Mouse (Mus musculus) heart, adult 9 months (tissue): ENCODE measurements around the gene Pitpnc1.

Experiments
- DNase-seq, 2 experiments: peaks; one replicate each; pipeline ENCODE4 v3.0.0; 2022; ENCODE audit warnings: low spot score in 2 of 2

Gene Pitpnc1

DNA sequence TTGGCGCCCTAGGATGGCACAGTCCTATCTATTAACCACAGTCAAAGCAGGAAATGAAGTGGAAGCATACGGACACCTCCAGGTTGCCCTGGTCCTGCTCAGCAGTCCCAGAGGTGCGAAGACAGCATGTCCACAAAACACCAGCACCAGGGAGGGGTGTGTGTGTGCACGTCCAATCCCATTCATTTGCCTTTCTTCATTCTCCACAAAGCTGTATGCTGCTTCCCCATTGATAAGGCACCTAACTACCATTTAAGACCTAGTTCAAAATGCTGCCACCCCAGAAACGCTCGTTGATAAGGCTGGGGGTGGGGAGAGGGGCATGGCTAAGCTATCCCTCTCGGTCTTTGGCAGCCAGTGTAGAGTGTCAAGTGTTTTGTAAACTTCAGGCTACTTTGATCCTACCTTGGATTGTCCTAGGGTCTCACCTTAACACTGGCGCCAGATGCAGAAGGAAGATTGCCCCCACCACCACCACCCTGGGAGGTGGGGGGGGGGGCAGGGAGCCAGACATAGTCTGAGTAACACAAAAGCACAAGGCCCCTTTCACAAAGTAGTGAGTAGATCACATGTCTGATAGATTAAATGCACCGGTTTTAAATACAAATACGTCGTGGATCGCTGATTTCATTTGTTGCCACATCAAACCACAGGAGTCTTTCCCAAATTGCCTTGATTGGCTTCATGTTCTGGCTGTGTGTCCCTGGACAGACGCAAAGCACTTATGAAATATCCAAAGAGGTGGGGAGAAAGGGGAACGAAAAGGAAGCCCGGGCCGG is 2.1 kb downstream of the Pitpnc1 start:
- DNase-seq = no peak

DNA sequence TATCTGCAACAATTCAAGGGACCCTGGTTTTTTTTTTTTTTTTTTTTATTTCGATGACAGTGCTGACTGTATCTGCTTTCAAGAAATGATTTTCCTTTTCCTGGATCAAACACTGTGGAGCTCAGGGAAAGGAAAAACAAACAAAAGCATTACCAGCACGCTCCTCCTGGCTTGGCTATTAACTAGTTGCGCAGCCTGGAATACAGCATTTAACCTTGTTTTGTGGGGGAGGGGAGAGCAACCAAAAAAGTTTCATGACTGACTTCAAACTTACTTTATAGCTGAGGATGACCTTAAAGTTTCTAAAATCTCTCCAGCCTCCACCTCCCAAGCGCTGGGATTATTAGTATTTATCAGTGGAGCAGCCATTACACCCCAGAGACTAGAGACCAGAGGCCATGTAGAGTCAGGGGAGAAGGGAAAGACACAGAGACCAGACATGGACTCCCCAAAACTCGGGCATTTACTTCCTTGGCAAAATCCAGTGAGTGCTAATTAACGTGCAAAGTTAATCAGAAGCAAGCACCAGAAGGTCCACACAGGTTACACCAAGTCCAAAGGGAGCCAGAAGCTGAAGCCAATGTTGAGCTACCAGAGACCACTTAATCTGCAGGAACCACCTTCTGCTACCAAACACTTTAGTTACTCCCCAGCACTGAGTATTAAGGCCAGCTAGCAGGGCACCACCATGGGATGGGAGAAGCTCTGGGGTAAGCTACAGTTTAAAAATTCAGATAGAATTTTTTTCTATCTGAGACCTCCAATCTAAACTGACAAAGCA is 3.7 kb downstream of the Pitpnc1 start:
- DNase-seq = no peak

DNA sequence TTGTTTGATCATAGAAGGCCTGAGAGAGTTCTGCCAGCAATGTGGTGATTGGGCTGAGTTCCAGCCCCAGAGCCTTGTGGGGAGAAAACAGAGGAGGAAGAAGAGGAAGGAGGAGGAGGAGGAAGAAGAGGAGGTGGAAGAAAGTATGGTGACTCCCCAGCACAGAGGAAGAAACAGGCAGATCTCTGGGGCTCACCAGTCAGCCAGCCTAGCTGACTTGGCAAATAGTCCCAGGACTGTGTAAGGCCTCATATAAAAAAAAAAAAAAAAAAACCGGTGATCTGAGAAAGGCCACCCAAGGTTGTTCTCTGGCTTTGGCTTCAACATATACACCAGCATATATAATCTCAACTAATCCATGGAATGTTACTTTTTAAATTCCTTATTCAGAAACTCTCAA is 4.5 kb downstream of the Pitpnc1 start:
- DNase-seq = no peak

DNA sequence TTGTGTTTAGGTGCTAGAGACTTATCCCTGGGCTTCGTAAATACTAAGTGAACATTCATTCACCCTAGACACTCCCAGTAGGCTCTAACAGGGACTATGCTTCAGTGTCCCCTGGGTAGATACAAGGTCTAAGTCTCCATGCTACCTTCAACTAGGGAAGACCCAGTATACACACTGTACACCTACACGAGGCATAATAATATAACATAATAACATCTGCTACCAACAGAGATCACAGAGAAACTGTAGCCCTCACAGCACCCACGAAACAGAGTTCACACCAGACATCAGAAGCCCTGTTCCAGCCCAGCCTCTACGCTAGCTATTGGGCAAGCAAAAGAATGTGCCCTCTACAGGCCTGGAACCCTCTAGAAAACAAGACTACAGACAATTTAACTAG is 5.5 kb downstream of the Pitpnc1 start:
- DNase-seq = no peak

DNA sequence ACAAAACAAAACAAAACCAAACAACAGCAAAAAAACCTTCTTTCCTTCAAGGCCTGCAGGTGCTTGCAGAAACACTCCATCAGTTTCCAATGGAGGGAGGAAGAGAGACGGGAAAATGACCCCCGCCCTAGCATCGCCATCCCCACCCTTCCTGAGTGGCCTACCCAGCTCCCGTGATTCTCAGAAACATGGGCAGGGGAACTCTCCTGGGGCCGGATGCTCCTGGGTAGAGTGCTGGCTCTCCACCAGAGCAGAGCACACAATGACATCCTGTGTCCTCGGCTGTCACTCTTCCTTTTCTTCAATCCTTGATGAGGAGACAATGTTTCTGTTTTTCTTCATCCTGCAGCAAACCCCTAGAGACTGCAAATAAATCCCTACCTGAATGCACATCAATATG is 6.4 kb downstream of the Pitpnc1 start:
- peak in 1 of 2 experiments; percentile 37 for DNase-seq

DNA sequence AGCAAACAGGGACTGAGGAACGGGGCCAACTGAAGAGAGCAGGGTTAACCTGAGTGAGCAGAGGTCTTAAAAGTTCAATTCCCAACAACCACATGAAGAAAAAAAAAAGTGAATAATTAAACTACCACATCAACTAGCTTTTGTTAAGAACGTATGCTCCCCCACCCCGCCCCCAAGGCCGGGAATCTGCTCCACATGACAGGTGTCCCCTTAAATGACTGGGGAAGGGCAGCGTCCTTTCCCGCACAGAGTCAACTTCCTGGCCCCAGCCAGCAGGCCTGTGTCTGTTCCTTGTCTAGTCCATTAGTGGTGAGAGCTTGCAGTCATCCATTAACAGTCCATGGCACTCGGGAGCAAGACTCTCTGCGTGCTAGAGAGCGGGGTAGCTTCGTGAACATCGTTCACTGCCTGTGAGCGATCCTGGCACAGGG is 7.2 kb downstream of the Pitpnc1 start:
- no peak for DNase-seq

DNA sequence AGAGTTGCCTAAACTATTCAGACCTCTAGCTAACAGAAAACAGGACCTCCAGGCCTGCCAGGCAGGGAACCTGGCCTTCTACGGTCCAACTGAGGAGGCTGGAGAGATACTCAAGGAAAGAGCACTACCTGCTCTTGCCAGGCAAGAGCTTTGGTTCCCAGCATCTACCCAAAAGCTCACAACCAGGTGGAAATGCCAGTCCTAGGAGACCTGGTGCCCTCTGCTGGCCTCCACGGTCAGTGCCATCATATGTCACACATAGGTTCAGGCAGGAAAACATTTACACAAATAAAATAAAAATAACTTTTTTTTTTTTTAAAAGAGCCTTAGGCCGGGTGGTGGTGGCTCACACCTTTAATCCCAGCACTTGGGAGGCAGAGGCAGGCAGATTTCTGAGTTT is 8.0 kb downstream of the Pitpnc1 start:
- no peak for DNase-seq

DNA sequence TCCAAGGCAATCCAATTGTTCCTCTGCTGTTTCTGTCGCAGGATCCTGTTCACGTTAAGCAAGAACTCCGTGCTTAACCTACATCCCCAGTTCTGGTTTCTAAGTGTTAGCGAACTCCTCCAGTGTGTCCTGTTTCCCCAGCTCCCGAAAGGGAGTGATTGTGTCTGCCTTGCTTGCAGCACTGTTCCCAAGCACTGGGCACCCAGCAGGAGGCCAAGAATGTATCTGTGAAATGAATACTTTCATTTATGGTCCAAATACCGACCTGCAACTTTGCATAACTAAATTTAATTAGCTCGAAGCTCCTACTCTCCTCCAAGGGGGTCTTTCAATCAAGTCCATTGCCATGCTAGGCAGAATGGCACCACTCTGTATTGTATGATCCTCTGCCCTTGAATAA is 10.7 kb downstream of the Pitpnc1 start:
- DNase-seq = no peak

DNA sequence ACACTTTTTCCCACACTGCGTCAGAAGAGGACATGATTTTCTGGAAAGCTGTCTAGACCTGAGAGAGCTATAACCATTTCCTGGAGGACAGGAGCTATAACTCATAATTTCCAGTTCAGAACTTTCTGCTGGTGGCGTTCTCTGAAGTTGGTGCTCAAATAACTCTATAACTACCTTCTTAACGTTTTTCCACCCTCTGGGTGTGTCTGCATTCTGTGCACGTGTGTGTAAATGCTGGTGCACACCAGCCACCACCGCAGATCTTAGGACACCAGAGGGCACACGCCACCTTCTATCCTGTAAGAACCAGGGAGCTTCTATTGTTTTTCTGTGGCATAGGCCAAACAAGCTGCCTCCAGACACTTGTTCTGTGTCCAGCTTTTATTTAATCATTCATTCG is 11.5 kb downstream of the Pitpnc1 start:
- no peak for DNase-seq

DNA sequence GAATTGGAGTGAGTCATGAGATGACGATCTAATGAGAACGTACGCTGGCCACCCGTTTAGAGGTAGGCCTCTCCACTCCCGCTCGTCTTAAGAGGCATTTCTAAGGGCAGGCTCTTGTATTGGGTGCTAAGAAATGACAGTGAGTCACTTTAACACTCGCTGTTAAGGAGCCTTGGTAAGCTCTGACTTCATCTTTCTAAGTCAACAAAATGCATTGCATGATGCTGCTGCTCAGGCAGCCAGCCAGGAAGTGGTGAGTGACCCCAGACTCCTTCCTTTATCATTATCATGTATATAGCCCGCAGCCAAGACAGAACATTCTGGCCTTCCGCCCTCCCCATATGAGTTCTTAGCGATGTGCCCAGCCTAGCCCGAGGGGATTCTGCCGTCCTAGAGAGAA is 12.2 kb downstream of the Pitpnc1 start:
- no peak for DNase-seq

DNA sequence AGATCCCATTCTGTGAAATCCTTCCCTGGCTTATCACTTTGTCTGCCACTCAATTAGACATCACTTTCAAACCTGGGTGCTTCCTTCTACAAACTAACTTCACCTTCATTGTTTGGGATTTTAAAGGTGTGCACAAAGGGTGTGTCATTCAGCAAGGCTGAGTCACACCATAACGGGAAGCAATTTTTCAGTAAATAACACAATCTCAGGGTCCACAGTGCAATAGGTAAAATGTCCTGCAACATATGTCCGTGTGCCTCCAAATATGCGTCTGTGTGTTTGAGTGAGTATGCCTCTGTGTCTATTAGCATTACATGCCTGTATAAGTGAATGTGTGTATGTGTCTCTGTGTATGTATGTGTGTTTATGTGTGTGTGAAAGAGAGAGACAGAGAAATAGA is 13.2 kb downstream of the Pitpnc1 start:
- no peak for DNase-seq

DNA sequence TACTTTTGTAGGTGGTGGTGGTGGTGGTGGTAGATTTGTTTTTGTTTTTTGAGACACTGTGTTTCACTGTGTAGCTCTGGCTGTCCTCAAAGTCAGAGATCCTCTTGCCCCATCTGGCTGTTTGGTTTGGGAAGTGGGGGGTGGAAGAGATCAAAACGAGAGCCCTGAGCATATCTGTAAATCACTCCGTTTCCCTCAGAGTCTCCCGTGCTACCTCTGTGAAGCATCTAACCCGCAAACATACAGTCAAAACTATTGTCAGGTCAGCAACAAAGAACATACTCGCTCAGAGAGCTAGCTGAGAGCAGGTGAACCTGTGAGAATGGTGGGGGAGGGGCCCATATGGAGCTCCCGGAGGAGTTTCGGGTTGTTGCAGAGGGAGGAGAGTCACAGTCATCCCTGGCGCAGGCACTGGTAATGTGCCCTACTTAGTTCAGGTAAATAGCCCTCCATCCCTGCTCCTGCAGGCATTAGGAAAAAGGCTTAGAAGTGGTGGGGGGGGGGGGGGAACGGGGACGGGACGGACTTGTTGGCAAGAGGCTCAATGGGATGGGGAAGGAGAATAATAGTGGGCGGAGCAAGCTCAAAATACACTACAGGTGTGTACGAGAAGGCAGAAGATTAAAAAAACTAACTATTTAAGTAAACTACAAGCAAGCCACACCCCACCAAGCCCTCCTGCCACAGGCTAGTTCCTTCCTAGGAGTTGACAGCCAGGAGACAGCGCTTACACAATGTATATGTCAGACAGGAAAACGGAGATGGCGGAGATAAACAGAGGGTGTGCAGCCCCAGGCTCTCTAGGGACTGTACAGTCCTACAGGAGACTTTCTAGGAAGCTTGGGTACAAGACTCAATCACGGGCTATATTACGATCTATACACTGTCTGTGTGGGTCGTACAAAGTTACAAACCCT is 15.7 kb downstream of the Pitpnc1 start:
- no peak for DNase-seq

DNA sequence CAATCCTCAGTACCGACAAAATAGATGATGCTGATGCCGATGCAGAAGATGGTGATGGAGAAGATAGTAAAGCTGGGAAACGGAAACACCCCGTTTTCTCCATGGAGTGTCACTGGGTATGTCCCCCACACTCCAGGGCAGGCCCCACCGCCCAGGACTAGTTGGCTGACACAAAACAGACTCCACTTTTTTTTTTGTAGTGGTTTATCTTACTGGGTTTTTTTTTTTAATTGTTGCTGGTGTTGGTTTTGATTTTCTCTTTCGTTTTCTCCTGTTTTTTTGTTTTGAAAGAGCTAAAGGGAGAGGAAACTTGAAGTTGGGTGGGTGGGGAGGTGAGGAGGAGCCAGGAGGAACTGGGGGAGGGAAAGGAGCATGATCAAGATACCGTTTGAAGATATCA is 18.4 kb downstream of the Pitpnc1 start:
- DNase-seq = no peak

DNA sequence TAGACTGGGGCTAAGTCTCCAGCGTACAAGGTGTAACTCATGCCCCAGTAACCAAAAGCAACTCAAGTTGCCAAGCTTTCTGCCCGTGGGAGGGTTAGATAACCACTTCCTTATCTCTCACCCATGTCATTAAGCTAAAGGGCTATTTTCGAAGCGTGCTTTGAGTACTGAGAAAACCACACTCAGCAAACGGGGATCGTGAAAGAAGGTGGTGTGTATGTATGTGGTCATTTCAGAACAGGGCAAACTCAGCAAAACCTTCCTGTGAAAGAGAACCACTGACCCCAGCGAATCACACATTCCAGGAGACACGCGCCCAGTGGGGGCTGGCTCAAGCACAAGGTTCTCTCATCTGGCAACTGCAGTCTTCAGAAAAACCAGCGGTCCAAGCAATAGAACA is 19.4 kb downstream of the Pitpnc1 start:
- DNase-seq = peak; percentile 38 to 58

DNA sequence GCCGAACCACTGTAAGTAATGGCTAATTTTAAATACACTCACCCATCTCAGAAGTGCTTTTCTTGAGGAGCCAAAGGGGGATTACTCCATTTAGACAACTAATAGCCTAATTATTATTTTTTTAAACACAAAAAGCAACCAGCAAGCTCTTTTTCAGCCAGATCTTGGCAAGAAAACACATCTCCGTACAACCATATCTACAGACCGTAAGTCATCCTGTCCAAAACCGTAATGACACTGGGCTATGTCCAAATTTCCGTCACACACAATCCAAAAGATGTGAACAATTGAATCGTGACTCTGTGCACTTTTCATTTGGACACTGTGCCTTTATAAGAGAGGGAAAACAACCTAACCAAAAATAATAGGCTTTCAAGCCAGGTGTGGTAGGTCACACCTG is 20.4 kb downstream of the Pitpnc1 start:
- peak; percentile 52 to 59 for DNase-seq

DNA sequence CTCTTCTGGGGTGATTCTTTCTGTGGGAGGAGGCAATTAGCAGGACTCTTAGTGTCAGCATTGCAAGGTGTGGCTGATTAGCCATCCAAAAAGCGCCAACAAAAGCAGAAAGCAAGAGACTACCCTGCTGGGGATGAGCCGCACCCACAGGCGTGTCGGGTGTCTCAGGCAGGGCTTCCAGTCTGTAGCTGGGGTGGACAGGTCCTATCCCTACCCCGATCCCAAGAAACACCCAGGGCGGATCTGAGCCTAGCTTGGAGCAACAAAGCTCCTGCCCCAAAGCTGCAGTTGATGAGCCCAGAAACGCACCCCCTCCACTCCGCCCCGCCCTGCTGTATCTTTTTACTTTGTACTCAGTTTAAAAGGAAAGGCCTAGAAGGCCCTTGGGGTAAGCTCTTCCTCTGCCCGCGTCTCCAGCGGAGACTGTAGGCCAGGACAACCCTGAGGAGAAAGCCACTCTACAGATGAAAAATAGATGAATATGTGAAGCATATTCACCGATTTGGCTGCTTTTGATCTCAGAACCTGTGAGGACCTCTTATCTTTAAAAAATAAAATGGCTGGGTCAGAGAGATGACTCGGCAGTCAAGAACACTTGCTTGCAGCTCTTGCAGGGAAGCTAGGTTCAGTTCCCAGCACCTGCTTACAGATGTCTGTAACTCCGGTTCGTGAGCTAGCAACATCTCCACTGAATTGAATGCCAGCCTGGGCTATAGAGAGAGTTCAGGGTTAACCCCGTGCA is 21.2 kb downstream of the Pitpnc1 start:
- DNase-seq = peak in 1 of 2 experiments; percentile 45

DNA sequence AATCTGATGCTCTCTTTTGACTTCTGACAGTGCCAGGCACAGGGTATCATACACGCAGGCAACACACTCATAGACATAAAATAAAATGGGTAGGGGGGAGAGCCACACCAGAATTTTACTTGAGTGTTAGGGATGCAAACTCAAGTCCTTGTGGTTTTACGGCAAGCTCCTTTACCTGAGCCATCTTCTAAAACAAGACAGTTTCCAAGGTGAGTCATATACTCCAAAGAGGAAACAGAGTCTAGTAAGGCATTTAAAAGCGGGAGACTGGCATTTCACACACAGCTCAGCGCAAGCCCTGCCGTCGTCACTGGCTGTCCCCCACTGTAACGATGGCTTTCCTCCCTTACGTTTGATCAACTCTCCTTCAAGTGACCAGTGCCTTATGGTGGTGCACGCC is 22.6 kb downstream of the Pitpnc1 start:
- no peak for DNase-seq

DNA sequence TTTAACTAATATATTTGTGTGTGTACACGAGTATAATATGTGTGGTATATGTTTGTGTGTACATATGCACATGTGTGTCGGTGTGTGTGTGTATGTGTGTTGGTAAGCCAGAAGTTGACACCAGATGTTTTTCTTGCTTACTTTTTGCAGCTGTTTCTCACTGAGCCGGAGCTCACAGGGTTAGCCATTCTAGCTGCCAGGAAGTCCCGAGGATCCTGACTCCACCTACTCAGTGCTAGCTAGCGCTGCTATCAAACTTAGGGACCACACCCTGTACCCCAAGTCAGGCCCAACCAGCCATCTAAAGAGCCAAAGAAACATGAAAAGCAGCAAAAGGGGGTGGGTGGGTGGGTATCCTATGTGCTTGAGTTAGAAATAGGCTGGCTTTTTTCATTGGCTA is 23.1 kb downstream of the Pitpnc1 start:
- peak in 1 of 2 experiments; percentile 60 for DNase-seq

DNA sequence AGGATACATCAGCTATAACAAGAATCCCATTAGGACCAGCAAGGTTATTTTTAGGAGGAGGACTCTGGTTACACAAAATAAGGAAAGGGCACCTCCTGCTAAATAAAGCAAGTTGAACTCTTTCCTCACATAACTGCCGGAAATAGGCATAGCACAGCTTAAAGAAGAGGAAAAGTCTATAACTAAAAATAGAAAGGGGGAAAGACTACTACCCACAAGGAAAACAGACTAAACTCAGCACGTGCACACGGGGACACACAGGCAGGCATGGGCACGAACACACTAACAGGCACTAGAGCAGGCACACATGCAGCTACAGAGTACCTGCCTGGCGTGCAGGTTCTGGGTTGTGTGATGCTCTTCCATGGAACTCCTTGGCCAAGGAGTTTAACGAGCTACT is 23.8 kb downstream of the Pitpnc1 start:
- DNase-seq = no peak

DNA sequence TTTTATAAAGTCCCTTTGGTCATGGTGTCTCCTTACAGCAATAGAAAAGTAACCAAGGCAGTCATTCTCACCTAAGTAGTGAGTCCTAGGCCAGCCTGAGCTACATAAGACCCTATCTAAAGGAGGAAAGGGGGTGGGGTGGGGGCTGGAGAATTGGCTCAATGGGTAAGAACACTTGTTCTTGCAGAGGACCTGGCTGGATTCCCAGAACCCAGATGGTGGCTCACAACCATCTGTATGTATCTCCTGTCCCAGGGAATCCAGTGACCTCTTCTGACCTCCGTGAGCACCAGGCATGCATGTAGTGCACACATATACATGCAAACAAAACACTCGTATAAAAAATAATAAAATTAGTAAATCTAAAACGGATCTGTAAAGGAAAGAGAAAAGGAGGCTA is 24.8 kb downstream of the Pitpnc1 start:
- no peak for DNase-seq
